Mouse (Mus musculus): ENCODE measurements around the gene Pik3c2b.

DNA sequence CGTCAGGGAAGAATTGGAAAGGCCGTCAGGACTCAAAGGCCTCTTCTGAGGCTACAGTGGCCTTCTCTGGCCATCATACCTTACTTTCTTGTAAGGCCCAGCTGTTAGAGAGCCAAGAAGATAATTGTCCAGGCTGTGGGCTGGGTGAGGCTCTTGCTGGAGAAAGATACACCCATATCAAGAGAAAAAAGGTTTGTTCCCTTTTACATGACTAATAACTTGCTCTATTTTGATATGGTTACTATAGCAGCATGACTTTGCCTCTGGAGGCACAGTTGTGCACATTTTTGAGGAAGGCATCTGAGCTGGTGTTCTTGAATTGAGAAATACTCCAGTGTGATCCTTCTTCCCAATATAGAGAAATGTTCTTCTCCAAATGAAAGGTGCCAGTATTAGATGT lies 88.0 kb downstream of the Pik3c2b start:
- TF ChIP-seq CTCF (IDR thresholded peaks at IDR 0.05; ENCODE audit: borderline replicate concordance, extremely low read depth, insufficient read depth, insufficient read length) (no peak), POLR2A (IDR thresholded peaks at IDR 0.05; ENCODE audit: borderline replicate concordance, extremely low read depth, insufficient read depth, insufficient read length, poor library complexity, severe bottlenecking) (no peak)
